8 mouse cellular contexts compared by ENCODE assay signal in genomic region chr13:108157732-108158464, GRCm38 (mm10). TPM values are rescaled to one million over a fixed set of nuclear protein-coding genes. Genes with fewer than 3 reads are reported as not detected.
DNase-seq lines count a peak whose midpoint lies in the region; ATAC-seq and TF ChIP-seq lines count a peak whose summit lies in the region.

No protein-coding gene starts in this region.

- no peaks in the 10 kb centered on the region; the same call in 1 of the 2 replicates for H3K79me2 ChIP-seq in heart, adult 2 months (replicated peaks; ENCODE audit: control insufficient read depth, insufficient read depth, low read length)

- WGBS in heart, adult 2 months, result 3% methylated on average over 41 of the region's 42 CpGs
- WGBS in embryonic facial prominence, embryonic 14.5 days, result 3% methylated on average over 33 of the region's 42 CpGs
- 4% methylated on average over 40 of the region's 42 CpGs for WGBS in limb, embryonic 10.5 days

- H3K9me3 ChIP-seq in embryonic facial prominence, embryonic 14.5 days (ENCODE audit: control insufficient read depth, low read length), result no peaks in the 10 kb centered on the region
- no peaks in the 10 kb centered on the region for H3K9me3 ChIP-seq in limb, embryonic 10.5 days (replicated peaks)

- H3K4me3 ChIP-seq in heart, adult 2 months, result peak overlapping the region; percentile 94
- peak overlapping the region; percentile 71 for H3K4me3 ChIP-seq in embryonic facial prominence, embryonic 14.5 days (ENCODE audit: low read depth, low read length)
- peak overlapping the region; percentile 85 for H3K4me3 ChIP-seq in limb, embryonic 10.5 days

- intact Hi-C loops in heart, adult 2 months (cut with DNase I), result no loop called here
- intact Hi-C loops in heart, postnatal 25 days (cut with DNase I), result loop anchor here (10.0 kb wide), 2 partner anchors 273 to 483 kb away; no protein-coding TSS in a partner anchor

- no peak for TF ChIP-seq EP300 in heart, adult 2 months (IDR thresholded peaks at IDR 0.05; ENCODE audit: insufficient read depth, low read depth, low read length)

- no peak for TF ChIP-seq POLR2A in heart, adult 2 months (IDR thresholded peaks at IDR 0.05; ENCODE audit: insufficient read depth, low read depth, low read length)

- ATAC-seq in CD4-positive, CD25-positive, alpha-beta regulatory T cell, adult 4 months, result peak; percentile 53
- ATAC-seq in embryonic facial prominence, embryonic 14.5 days (ENCODE audit: low read depth), result peak; percentile 73

- H3K27me3 ChIP-seq in heart, adult 2 months (ENCODE audit: control insufficient read depth, insufficient read depth, low read length), result no peaks in the 10 kb centered on the region
- no peaks in the 10 kb centered on the region for H3K27me3 ChIP-seq in embryonic facial prominence, embryonic 14.5 days (replicated peaks; ENCODE audit: control insufficient read depth, insufficient read depth, low read length)
- H3K27me3 ChIP-seq in limb, embryonic 10.5 days (ENCODE audit: low read depth, poor library complexity, severe bottlenecking), result no peaks in the 10 kb centered on the region

- H3K4me2 ChIP-seq in embryonic facial prominence, embryonic 14.5 days (ENCODE audit: low read depth, low read length), result peak overlapping the region; percentile 55

- no peak for DNase-seq in heart, adult 2 months
- DNase-seq in heart, postnatal 25 days (ENCODE audit: low spot score), result no peak
- DNase-seq in embryonic facial prominence, embryonic 14.5 days (ENCODE audit: low spot score), result peak; percentile 27
- DNase-seq in limb, embryonic 10.5 days (ENCODE audit: low spot score), result no peak
- DNase-seq in neural tube, embryonic 10.5 days (ENCODE audit: extremely low spot score, low spot score), result peak; percentile 15
- DNase-seq in T-cell, adult 2 months (ENCODE audit: low spot score), result no peak
- DNase-seq in adipocyte (ENCODE audit: low spot score), result no peak

- H3K36me3 ChIP-seq in heart, adult 2 months (ENCODE audit: control insufficient read depth, insufficient read depth, low read length), result no peaks in the 10 kb centered on the region
- H3K36me3 ChIP-seq in embryonic facial prominence, embryonic 14.5 days (ENCODE audit: control insufficient read depth, insufficient read depth, low read length), result peaks cover 2% of the 10 kb centered on the region; the same call in 1 of the 2 replicates
- H3K36me3 ChIP-seq in limb, embryonic 10.5 days, result peaks cover 17% of the 10 kb centered on the region

- H3K4me1 ChIP-seq in heart, adult 2 months (ENCODE audit: control insufficient read depth, insufficient read depth, low read length), result no peaks in the 10 kb centered on the region
- H3K4me1 ChIP-seq in embryonic facial prominence, embryonic 14.5 days (ENCODE audit: control insufficient read depth, insufficient read depth, low read length), result peaks cover 5% of the 10 kb centered on the region
- H3K4me1 ChIP-seq in limb, embryonic 10.5 days, result peaks cover 15% of the 10 kb centered on the region

- H3K9ac ChIP-seq in heart, adult 2 months (ENCODE audit: low read depth, low read length), result peak overlapping the region; percentile 54
- H3K9ac ChIP-seq in embryonic facial prominence, embryonic 14.5 days (ENCODE audit: low read depth, low read length), result peak overlapping the region; percentile 77

- TF ChIP-seq CTCF in heart, adult 2 months (IDR thresholded peaks at IDR 0.05), result no peak

- peak overlapping the region; percentile 39 for H3K27ac ChIP-seq in heart, adult 2 months
- H3K27ac ChIP-seq in embryonic facial prominence, embryonic 14.5 days (replicated peaks; ENCODE audit: low read depth, low read length), result no peak overlapping the region; the same call in 1 of the 2 replicates
- H3K27ac ChIP-seq in limb, embryonic 10.5 days, result peak overlapping the region; percentile 85

RNA-seq across cellular contexts. Expression of gene Ndufaf2, which starts 0.5 kb away (rescaled TPM):
- 10 to 100 TPM; 23.3 to 28.8 TPM for total RNA-seq in heart, adult 2 months (2021)
- polyA plus RNA-seq in heart, adult 2 months (2012; rRNA removed), result 12.4 and 14.1 TPM in 2 replicates
- 10 to 100 TPM; 23.5 to 26.1 TPM for total RNA-seq in heart, postnatal 25 days (2021)
- 10 to 100 TPM; 39.7 to 40.4 TPM for polyA plus RNA-seq in CD4-positive, CD25-positive, alpha-beta regulatory T cell, adult 4 months (2017; shearing (Covaris generic))
- 62.6 and 65.2 TPM in 2 replicates for polyA plus RNA-seq in embryonic facial prominence, embryonic 14.5 days (2014; fragmentation: Nextera tagmentation; extraction: Ambion mirVana)
- polyA plus RNA-seq in limb, embryonic 10.5 days (2016; fragmentation: Nextera tagmentation; extraction: Ambion mirVana), result 89.8 and 111 TPM in 2 replicates

RNA-seq across cellular contexts. Expression of gene Ercc8, which starts 0.6 kb away (rescaled TPM):
- 1 to 10 TPM; 4.8 to 5.9 TPM for total RNA-seq in heart, adult 2 months (2021)
- polyA plus RNA-seq in heart, adult 2 months (2012; rRNA removed), result 4.7 and 7.3 TPM in 2 replicates
- 1 to 10 TPM; 6.3 to 7.2 TPM for total RNA-seq in heart, postnatal 25 days (2021)
- polyA plus RNA-seq in CD4-positive, CD25-positive, alpha-beta regulatory T cell, adult 4 months (2017; shearing (Covaris generic)), result 10 to 100 TPM; 11.0 to 13.6 TPM
- polyA plus RNA-seq in embryonic facial prominence, embryonic 14.5 days (2014; fragmentation: Nextera tagmentation; extraction: Ambion mirVana), result 16.1 and 17.0 TPM in 2 replicates
- polyA plus RNA-seq in limb, embryonic 10.5 days (2016; fragmentation: Nextera tagmentation; extraction: Ambion mirVana), result 27.3 and 29.6 TPM in 2 replicates

RNA-seq across cellular contexts. Expression of gene Elovl7, which starts 56.3 kb away (rescaled TPM):
- under 1 TPM; 0.18 to 0.29 TPM for total RNA-seq in heart, adult 2 months (2021)
- polyA plus RNA-seq in heart, adult 2 months (2012; rRNA removed), result 0.20 and 1.6 TPM in 2 replicates
- under 1 TPM; 0.34 to 0.47 TPM for total RNA-seq in heart, postnatal 25 days (2021)
- polyA plus RNA-seq in CD4-positive, CD25-positive, alpha-beta regulatory T cell, adult 4 months (2017; shearing (Covaris generic)), result under 1 TPM; 0.15 to 0.22 TPM
- polyA plus RNA-seq in embryonic facial prominence, embryonic 14.5 days (2014; fragmentation: Nextera tagmentation; extraction: Ambion mirVana), result 4.1 and 4.2 TPM in 2 replicates
- 0.90 and 0.95 TPM in 2 replicates for polyA plus RNA-seq in limb, embryonic 10.5 days (2016; fragmentation: Nextera tagmentation; extraction: Ambion mirVana)

Comparison
In these comparisons a context has a peak if more than half of its experiments do, and no peak if none do; other contexts are left out.
1. DNase-seq: peak in embryonic facial prominence, embryonic 14.5 days (single experiment) and neural tube, embryonic 10.5 days (single experiment); none in heart, adult 2 months (0 of 2), heart, postnatal 25 days (single experiment), limb, embryonic 10.5 days (single experiment), T-cell, adult 2 months (single experiment) and adipocyte (single experiment).
2. Peak in every context shown above with its lines, with median percentiles within 50 percentile points of each other: H3K4me3 ChIP-seq.